Mouse (Mus musculus) E14TG2a.4 (cell line): Measurements from ENCODE around the gene Klc1.

Source experiments
- H3K27me3 ChIP-seq: 2 replicates; pipeline ENCODE4 v1.6.1; 2014; ENCODE audit warnings: low read length, control low read depth; ENCODE audit not compliant: insufficient read depth
- H3K36me3 ChIP-seq: 2 replicates; pipeline ENCODE4 v1.6.1; 2014; ENCODE audit warnings: low read length, control low read depth; ENCODE audit not compliant: insufficient read depth
- H3K4me1 ChIP-seq: replicated peaks from 2 replicates; pipeline ENCODE4 v1.6.1; 2014; ENCODE audit warnings: low read depth, low read length, control low read depth
- H3K4me3 ChIP-seq: replicated peaks from 2 replicates; pipeline ENCODE4 v1.5.1; 2014; ENCODE audit warnings: mild to moderate bottlenecking, low read length
- H3K9me3 ChIP-seq: 2 replicates; pipeline ENCODE4 v1.6.1; 2014; ENCODE audit warnings: low read length, control low read depth
- CTCF ChIP-seq: conservative IDR thresholded peaks from 2 replicates; pipeline ENCODE4 v1.5.1; 2014; ENCODE audit warnings: low read length
- NANOG ChIP-seq: IDR thresholded peaks from 2 replicates; pipeline ENCODE4 v1.6.1; 2014; ENCODE audit warnings: borderline replicate concordance, low read length, mixed read lengths
- POU5F1 ChIP-seq: IDR thresholded peaks from 2 replicates; pipeline ENCODE4 v1.6.1; 2014; ENCODE audit warnings: low read length, borderline replicate concordance

Gene Klc1

DNA sequence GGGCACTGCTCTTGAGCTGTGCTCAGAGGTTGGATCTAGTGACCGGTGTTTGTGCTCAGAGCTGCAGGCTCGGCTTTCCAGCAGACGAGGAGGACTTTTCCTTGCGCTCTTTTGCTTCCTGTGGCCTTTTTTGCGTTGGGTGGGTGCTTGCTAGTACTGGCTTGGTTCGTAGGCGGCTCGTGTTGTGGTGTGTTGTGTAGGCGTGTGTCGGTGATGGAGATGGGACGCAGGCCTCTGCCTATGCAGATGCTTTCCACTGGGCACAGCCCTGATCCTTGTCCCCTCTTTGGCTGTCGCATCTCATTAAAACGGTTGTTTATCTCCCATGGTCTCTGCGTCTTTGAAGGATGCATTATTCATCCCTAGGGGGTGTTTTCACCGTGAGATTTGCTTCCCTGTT lies 16.2 kb downstream of the Klc1 start:
- Histone ChIP-seq H3K36me3 (peaks cover 78% of the 10 kb centered on the region), H3K4me1 (peaks cover 39% of the 10 kb centered on the region), H3K9me3 (no peaks in the 10 kb centered on the region), H3K27me3 (no peaks in the 10 kb centered on the region), H3K4me3 (peak overlapping the region; percentile 48; the same call in 1 of the 2 replicates)
- no peak for TF ChIP-seq NANOG
- TF ChIP-seq POU5F1: no peak
- no peak for TF ChIP-seq CTCF

GRCm38 (mm10) chr12:111777919-111778318 lies 19.3 kb downstream of the Klc1 start:
- Histone ChIP-seq H3K9me3 (no peaks in the 10 kb centered on the region), H3K36me3 (peaks cover 96% of the 10 kb centered on the region), H3K27me3 (no peaks in the 10 kb centered on the region)

DNA sequence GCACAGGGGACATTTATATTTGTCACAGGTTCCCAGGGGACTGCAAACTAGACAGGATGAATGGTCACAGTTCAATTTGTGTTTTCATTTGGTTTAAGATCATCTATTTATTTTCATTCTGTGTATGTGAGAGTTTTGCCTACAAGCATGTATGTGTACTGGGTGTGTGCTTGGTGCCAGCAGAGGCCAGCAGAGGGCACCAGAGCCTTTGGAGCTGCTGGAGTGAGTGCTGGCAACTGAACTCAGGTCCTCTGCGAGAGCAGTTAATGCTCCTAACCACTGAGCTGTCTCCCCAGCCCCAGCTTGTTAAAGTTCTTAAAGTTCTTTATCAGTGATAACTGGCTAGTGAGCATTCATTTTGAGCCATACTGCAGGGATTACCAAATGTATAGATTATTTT lies 20.9 kb downstream of the Klc1 start:
- no peaks in the 10 kb centered on the region for H3K27me3 ChIP-seq
- no peak for TF ChIP-seq NANOG
- no peak for TF ChIP-seq POU5F1
- TF ChIP-seq CTCF: peak; percentile 51
- H3K36me3 ChIP-seq: peaks cover 96% of the 10 kb centered on the region
- no peaks in the 10 kb centered on the region for H3K9me3 ChIP-seq
- H3K4me3 ChIP-seq: no peak overlapping the region
- peaks cover 27% of the 10 kb centered on the region for H3K4me1 ChIP-seq

More at GRCm38 (mm10) chr12:111777919-111778318, 19.3 kb downstream of the Klc1 start:
- Histone ChIP-seq H3K4me3 (no peak overlapping the region), H3K4me1 (peaks cover 33% of the 10 kb centered on the region)
- no peak for TF ChIP-seq POU5F1
- TF ChIP-seq CTCF: no peak
- no peak for TF ChIP-seq NANOG

DNA sequence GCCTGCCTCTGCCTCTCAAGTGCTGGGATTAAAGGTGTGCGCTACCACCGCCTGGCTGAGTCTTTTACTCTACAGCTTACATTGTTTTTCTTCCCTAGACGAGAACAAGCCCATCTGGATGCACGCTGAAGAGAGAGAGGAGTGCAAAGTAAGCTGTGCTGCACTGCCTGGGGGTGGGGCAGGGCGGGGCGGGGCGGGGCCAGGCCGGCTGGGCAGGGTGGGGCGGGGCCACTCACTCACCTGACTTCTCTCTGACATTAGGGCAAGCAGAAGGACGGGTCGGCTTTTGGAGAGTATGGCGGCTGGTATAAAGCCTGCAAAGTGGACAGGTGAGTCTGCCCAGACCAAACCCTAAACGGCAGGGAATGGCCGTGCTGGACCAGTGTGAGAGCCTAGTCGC lies 26.5 kb downstream of the Klc1 start:
- H3K36me3 ChIP-seq: peaks cover 91% of the 10 kb centered on the region
- no peaks in the 10 kb centered on the region for H3K9me3 ChIP-seq
- TF ChIP-seq POU5F1 (no peak), CTCF (no peak), NANOG (no peak)
- no peak overlapping the region for H3K4me3 ChIP-seq
- peaks cover 58% of the 10 kb centered on the region for H3K4me1 ChIP-seq
- no peaks in the 10 kb centered on the region for H3K27me3 ChIP-seq

- Histone ChIP-seq H3K9me3 (no peaks in the 10 kb centered on the region), H3K4me1 (peaks cover 62% of the 10 kb centered on the region), H3K27me3 (no peaks in the 10 kb centered on the region), H3K4me3 (no peak overlapping the region), H3K36me3 (peaks cover 91% of the 10 kb centered on the region)
- no peak for TF ChIP-seq NANOG
- TF ChIP-seq CTCF: no peak
- TF ChIP-seq POU5F1: no peak
Measured at GRCm38 (mm10) chr12:111787015-111787414, 28.4 kb downstream of the Klc1 start.

DNA sequence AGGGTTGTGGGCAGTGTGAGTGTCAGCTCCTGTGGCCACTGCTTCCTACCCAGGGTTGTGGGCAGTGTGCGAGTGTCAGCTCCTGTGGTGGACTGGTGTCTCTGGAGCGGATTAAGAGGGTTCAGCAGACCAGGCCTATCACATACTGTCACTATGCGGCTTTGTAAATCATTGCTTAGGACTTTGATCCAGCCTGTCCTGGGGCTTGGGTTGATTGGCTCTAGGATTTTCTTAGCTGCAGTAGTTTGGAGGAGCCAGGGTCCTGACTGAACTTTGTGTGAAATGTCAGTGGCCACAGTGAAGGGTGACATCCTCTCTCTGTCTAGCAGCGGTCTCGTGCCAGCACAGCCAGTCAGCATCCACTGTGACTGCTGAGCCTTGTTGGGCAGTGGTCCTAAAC lies 31.4 kb downstream of the Klc1 start:
- Histone ChIP-seq H3K4me3 (no peak overlapping the region), H3K36me3 (peaks cover 95% of the 10 kb centered on the region), H3K4me1 (peaks cover 64% of the 10 kb centered on the region), H3K27me3 (no peaks in the 10 kb centered on the region), H3K9me3 (no peaks in the 10 kb centered on the region)
- TF ChIP-seq CTCF (no peak), POU5F1 (no peak), NANOG (no peak)

DNA sequence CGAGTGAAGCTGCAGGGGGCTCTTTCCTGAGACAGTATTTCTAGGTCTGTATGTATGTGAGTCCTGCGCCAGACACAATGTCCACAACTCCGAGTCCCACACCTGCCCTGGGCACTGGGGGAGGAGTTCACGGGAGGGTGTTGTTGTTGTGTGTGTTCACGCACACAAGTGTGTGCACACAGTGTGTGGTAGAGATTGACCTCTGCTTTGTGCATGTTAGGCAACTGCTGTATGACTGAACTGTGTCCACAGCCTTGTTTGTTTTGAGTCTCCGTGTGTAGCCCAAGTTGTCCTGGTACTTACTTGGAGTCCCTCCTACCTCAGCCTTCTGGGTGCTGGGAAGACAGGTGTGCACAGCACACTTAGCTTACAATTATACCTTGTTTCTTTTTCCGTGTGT lies 32.0 kb downstream of the Klc1 start:
- Histone ChIP-seq H3K4me1 (peaks cover 66% of the 10 kb centered on the region), H3K4me3 (no peak overlapping the region)
- TF ChIP-seq CTCF (no peak), NANOG (no peak)

DNA sequence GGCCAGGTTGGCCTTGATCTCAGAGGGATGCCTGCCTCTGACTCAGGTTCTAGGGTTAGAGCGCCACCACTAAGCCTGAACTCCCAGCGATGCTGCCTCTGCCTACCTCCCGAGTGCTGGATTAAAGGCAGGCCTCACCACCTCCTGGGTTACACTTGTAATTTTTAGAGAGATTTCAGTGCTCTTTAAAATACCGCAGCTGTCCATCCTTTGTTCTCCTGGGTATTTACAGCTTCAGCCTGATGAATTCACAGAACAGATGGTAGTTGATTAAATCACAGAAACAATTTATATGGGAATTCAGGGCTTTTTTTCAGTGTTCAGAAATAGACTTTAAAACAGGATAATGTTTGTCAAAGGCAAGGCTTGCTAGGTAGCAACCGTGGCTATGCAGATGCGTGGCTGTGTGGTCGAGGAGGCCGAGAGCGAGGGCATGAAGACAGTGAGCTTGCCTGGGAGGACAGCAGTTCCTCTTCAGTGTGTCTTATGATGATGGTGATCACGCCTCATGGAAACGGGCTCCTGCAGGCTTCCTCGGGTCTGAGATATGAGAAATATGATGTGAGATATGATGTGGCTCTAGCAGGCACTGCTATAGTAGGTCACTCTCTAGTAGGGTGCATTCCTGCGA lies 32.9 kb downstream of the Klc1 start:
- H3K27me3 ChIP-seq: no peaks in the 10 kb centered on the region
- no peak for TF ChIP-seq NANOG
- TF ChIP-seq CTCF: no peak
- TF ChIP-seq POU5F1: no peak
- H3K36me3 ChIP-seq: peaks cover 94% of the 10 kb centered on the region
- no peaks in the 10 kb centered on the region for H3K9me3 ChIP-seq
- H3K4me1 ChIP-seq: peaks cover 72% of the 10 kb centered on the region
- H3K4me3 ChIP-seq: no peak overlapping the region

More for the DNA sequence above, 32.0 kb downstream of the Klc1 start:
- Histone ChIP-seq H3K36me3 (peaks cover 94% of the 10 kb centered on the region), H3K27me3 (no peaks in the 10 kb centered on the region), H3K9me3 (no peaks in the 10 kb centered on the region)

DNA sequence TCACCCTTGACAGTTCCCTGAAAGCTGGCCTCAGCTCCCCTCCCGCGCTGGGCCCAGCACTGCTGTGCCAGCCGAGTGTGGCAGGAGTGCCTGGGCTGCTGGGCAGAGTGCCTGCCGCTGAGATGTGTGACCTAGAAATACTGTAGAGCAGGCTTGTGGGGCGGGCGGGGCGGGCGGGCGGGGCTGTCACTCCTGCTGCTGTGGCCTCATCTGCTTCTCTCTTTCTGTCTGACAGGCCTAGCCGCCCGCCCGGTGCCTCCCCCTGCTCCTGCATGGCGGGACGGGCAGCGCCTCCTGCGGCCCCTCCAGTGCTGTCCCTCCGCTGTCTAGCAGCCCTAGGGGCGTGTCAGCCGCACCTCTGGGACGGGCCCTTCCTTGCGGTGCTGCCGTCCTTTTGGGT lies 35.5 kb downstream of the Klc1 start:
- H3K27me3 ChIP-seq: no peaks in the 10 kb centered on the region
- H3K9me3 ChIP-seq: no peaks in the 10 kb centered on the region
- TF ChIP-seq NANOG (no peak), POU5F1 (no peak), CTCF (no peak)
- peaks cover 89% of the 10 kb centered on the region for H3K36me3 ChIP-seq
- peaks cover 66% of the 10 kb centered on the region for H3K4me1 ChIP-seq
- peak overlapping the region; percentile 54 for H3K4me3 ChIP-seq
